Mouse (Mus musculus): ENCODE data around the gene Eif4g1.

- no peak for TF ChIP-seq CTCF (IDR thresholded peaks at IDR 0.05; ENCODE audit: low read depth, low read length)
- no peak for TF ChIP-seq POLR2A (IDR thresholded peaks at IDR 0.05; ENCODE audit: borderline replicate concordance, low read depth, low read length)
Measured at GRCm38 (mm10) chr16:20677974-20678675, 10.0 kb downstream of the Eif4g1 start.

Data from bone marrow macrophage, adult 2 months (primary cell).